Mouse (Mus musculus) embryonic facial prominence, embryonic 12.5 days (tissue): ENCODE data around the gene Taf3. TPM values are rescaled to one million over a fixed set of nuclear protein-coding genes. Genes with fewer than 3 reads are reported as not detected.

Experiments
- ATAC-seq: fragments of 200-750 bp; cut with Nextera tagmentation; 2 replicates; pipeline ENCODE4 v1.8.0; 2017; ENCODE audit not compliant: insufficient number of reproducible peaks, insufficient read depth, low FRiP score, low TSS enrichment
- H3K27ac ChIP-seq: fragments of 300-500 bp; sonication (generic); 2 replicates; pipeline ENCODE4 v1.5.1; 2016; ENCODE audit warnings: mild to moderate bottlenecking
- H3K27me3 ChIP-seq: fragments of 300-500 bp; sonication (generic); 2 replicates; pipeline ENCODE4 v1.6.1; 2016; ENCODE audit warnings: mild to moderate bottlenecking, moderate library complexity
- H3K36me3 ChIP-seq: fragments of 300-500 bp; sonication (generic); 2 replicates; pipeline ENCODE4 v1.6.1; 2016; ENCODE audit warnings: mild to moderate bottlenecking
- H3K4me1 ChIP-seq: fragments of 300-500 bp; sonication (generic); 2 replicates; pipeline ENCODE4 v1.6.1; 2016
- H3K4me2 ChIP-seq: fragments of 300-500 bp; sonication (generic); replicated peaks from 2 replicates; pipeline ENCODE4 v1.6.1; 2016; ENCODE audit warnings: mild to moderate bottlenecking, moderate library complexity
- H3K4me3 ChIP-seq: fragments of 300-500 bp; sonication (generic); 2 replicates; pipeline ENCODE4 v1.5.1; 2016; ENCODE audit warnings: mild to moderate bottlenecking
- H3K9ac ChIP-seq: fragments of 300-500 bp; sonication (generic); 2 replicates; pipeline ENCODE4 v1.6.1; 2016; ENCODE audit warnings: mild to moderate bottlenecking, moderate library complexity
- H3K9me3 ChIP-seq: fragments of 300-500 bp; sonication (generic); 2 replicates; pipeline ENCODE4 v1.6.1; 2016; ENCODE audit warnings: mild to moderate bottlenecking, moderate library complexity
- WGBS: fragments of 180-500 bp; shearing (Covaris S2); methylation state at CpG from one replicate; pipeline ENCODE4 v1.1.7; 2016; 5-methylcytosine and 5-hydroxymethylcytosine counted together
- polyA plus RNA-seq: library from polyadenylated mRNA; unstranded; fragments of >200 nt; fragmentation: Nextera tagmentation; extraction: Ambion mirVana; gene quantifications from 2 replicates; pipeline ENCODE4 v1.2.1, GENCODE M21; 2016

Gene Taf3
- polyA plus RNA-seq, 1 experiment from 2014 or later: 16.0 TPM

- H3K27ac ChIP-seq: no peak overlapping the region
- WGBS: 7% methylated on average over 8 of the region's 8 CpGs
Measured at GRCm38 (mm10) chr2:9897846-9898245, 150.6 kb downstream of the Taf3 start.

GRCm38 (mm10) chr2:9896097-9896770, 152.2 kb downstream of the Taf3 start:
- Histone ChIP-seq H3K4me1 (peaks cover 9% of the 10 kb centered on the region; the same call in 1 of the 2 replicates), H3K27ac (no peak overlapping the region), H3K4me2 (peak overlapping the region; percentile 38), H3K4me3 (peak overlapping the region; percentile 15; the same call in 1 of the 2 replicates), H3K36me3 (no peaks in the 10 kb centered on the region), H3K9ac (no peak overlapping the region), H3K9me3 (no peaks in the 10 kb centered on the region), H3K27me3 (peaks cover 79% of the 10 kb centered on the region)
- WGBS: 2% methylated on average over 22 of the region's 22 CpGs
- no peak; the same call in 1 of the 2 replicates for ATAC-seq

More at GRCm38 (mm10) chr2:9897846-9898245, 150.6 kb downstream of the Taf3 start:
- Histone ChIP-seq H3K9ac (no peak overlapping the region), H3K4me1 (peaks cover 9% of the 10 kb centered on the region; the same call in 1 of the 2 replicates), H3K4me2 (no peak overlapping the region), H3K4me3 (no peak overlapping the region), H3K36me3 (no peaks in the 10 kb centered on the region), H3K9me3 (no peaks in the 10 kb centered on the region), H3K27me3 (peaks cover 70% of the 10 kb centered on the region)
- no peak for ATAC-seq

GRCm38 (mm10) chr2:9894836-9895593, 153.4 kb downstream of the Taf3 start:
- H3K27me3 ChIP-seq: peaks cover 91% of the 10 kb centered on the region
- H3K9me3 ChIP-seq: no peaks in the 10 kb centered on the region
- no peak for ATAC-seq
- WGBS: 2% methylated on average over 19 of the region's 19 CpGs
- H3K36me3 ChIP-seq: no peaks in the 10 kb centered on the region
- peaks cover 9% of the 10 kb centered on the region; the same call in 1 of the 2 replicates for H3K4me1 ChIP-seq
- H3K4me2 ChIP-seq: 0 out of 2 replicates have a peak overlapping the region, but pooled peaks have one; percentile 38
- no peak overlapping the region for H3K27ac ChIP-seq
- H3K4me3 ChIP-seq: no peak overlapping the region
- H3K9ac ChIP-seq: no peak overlapping the region

GRCm38 (mm10) chr2:9893272-9893953, 155.0 kb downstream of the Taf3 start:
- Histone ChIP-seq H3K4me1 (peaks cover 14% of the 10 kb centered on the region), H3K9me3 (no peaks in the 10 kb centered on the region), H3K4me3 (no peak overlapping the region), H3K9ac (no peak overlapping the region), H3K27ac (no peak overlapping the region), H3K36me3 (no peaks in the 10 kb centered on the region), H3K27me3 (peaks cover 92% of the 10 kb centered on the region), H3K4me2 (no peak overlapping the region)
- 1% methylated on average over 5 of the region's 6 CpGs for WGBS
- ATAC-seq: no peak

GRCm38 (mm10) chr2:9892541-9892940, 155.9 kb downstream of the Taf3 start:
- Histone ChIP-seq H3K9me3 (no peaks in the 10 kb centered on the region), H3K27ac (no peak overlapping the region), H3K36me3 (no peaks in the 10 kb centered on the region), H3K9ac (no peak overlapping the region), H3K4me3 (no peak overlapping the region), H3K4me2 (no peak overlapping the region), H3K4me1 (peaks cover 14% of the 10 kb centered on the region), H3K27me3 (peaks cover 89% of the 10 kb centered on the region)
- 6% methylated on average over 7 of the region's 7 CpGs for WGBS
- no peak for ATAC-seq

GRCm38 (mm10) chr2:9890906-9891305, 157.5 kb downstream of the Taf3 start:
- H3K9ac ChIP-seq: no peak overlapping the region
- no peak overlapping the region for H3K27ac ChIP-seq
- H3K4me3 ChIP-seq: no peak overlapping the region
- H3K36me3 ChIP-seq: no peaks in the 10 kb centered on the region
- H3K9me3 ChIP-seq: no peaks in the 10 kb centered on the region
- H3K4me1 ChIP-seq: peaks cover 11% of the 10 kb centered on the region
- WGBS: 2% methylated on average over 5 of the region's 5 CpGs
- H3K27me3 ChIP-seq: peaks cover 89% of the 10 kb centered on the region
- no peak for ATAC-seq
- H3K4me2 ChIP-seq: no peak overlapping the region

- Histone ChIP-seq H3K9ac (no peak overlapping the region), H3K4me1 (peaks cover 5% of the 10 kb centered on the region; the same call in 1 of the 2 replicates), H3K4me2 (peak overlapping the region; percentile 42; the same call in 1 of the 2 replicates), H3K4me3 (0 out of 2 replicates have a peak overlapping the region, but pooled peaks have one; percentile 25), H3K36me3 (no peaks in the 10 kb centered on the region), H3K27ac (no peak overlapping the region), H3K9me3 (no peaks in the 10 kb centered on the region), H3K27me3 (peaks cover 89% of the 10 kb centered on the region)
- WGBS: 9% methylated on average over 8 of the region's 8 CpGs
- no peak for ATAC-seq
Measured at GRCm38 (mm10) chr2:9890251-9890650, 158.1 kb downstream of the Taf3 start.

GRCm38 (mm10) chr2:9889651-9890183, 158.7 kb downstream of the Taf3 start, which contains the start of gene Gata3:
TSS of gene Gata3 (minus strand) at chr2:9890034.
- Histone ChIP-seq H3K4me2 (peak within 1 kb of the TSS; percentile 42), H3K9ac (no peak within 1 kb of the TSS), H3K27me3 (peaks cover 88% of the 10 kb centered on the region), H3K36me3 (no peaks in the 10 kb centered on the region), H3K9me3 (no peaks in the 10 kb centered on the region), H3K27ac (no peak within 1 kb of the TSS), H3K4me3 (peak within 1 kb of the TSS; percentile 25; the same call in 1 of the 2 replicates), H3K4me1 (peaks cover 5% of the 10 kb centered on the region; the same call in 1 of the 2 replicates)
- under 1% methylated on average over 23 of the region's 23 CpGs for WGBS
- no peak for ATAC-seq

GRCm38 (mm10) chr2:9888913-9889650, 159.3 kb downstream of the Taf3 start, which contains the start of gene 9230102O04Rik:
TSS of gene 9230102O04Rik (minus strand) at chr2:9889540.
- peak within 1 kb of the TSS; percentile 25; the same call in 1 of the 2 replicates for H3K4me3 ChIP-seq
- no peak within 1 kb of the TSS for H3K9ac ChIP-seq
- no peaks in the 10 kb centered on the region for H3K9me3 ChIP-seq
- no peaks in the 10 kb centered on the region for H3K36me3 ChIP-seq
- peaks cover 87% of the 10 kb centered on the region for H3K27me3 ChIP-seq
- H3K27ac ChIP-seq: no peak within 1 kb of the TSS
- H3K4me2 ChIP-seq: peak within 1 kb of the TSS; percentile 42
- peaks cover 5% of the 10 kb centered on the region; the same call in 1 of the 2 replicates for H3K4me1 ChIP-seq
- WGBS: under 1% methylated on average over 30 of the region's 30 CpGs
- ATAC-seq: peak; percentile 59; the same call in 1 of the 2 replicates

GRCm38 (mm10) chr2:9887636-9888035, 160.8 kb downstream of the Taf3 start:
- no peak for ATAC-seq
- 0 out of 2 replicates have a peak overlapping the region, but pooled peaks have one; percentile 12 for H3K4me3 ChIP-seq
- H3K4me1 ChIP-seq: peaks cover 8% of the 10 kb centered on the region; the same call in 1 of the 2 replicates
- no peak overlapping the region for H3K27ac ChIP-seq
- H3K27me3 ChIP-seq: peaks cover 83% of the 10 kb centered on the region
- no peak overlapping the region for H3K4me2 ChIP-seq
- H3K9ac ChIP-seq: no peak overlapping the region
- no peaks in the 10 kb centered on the region for H3K9me3 ChIP-seq
- WGBS: under 1% methylated on average over 7 of the region's 7 CpGs
- H3K36me3 ChIP-seq: no peaks in the 10 kb centered on the region
